ENCODE assay signal across 15 mouse cellular contexts in the genomic region with DNA sequence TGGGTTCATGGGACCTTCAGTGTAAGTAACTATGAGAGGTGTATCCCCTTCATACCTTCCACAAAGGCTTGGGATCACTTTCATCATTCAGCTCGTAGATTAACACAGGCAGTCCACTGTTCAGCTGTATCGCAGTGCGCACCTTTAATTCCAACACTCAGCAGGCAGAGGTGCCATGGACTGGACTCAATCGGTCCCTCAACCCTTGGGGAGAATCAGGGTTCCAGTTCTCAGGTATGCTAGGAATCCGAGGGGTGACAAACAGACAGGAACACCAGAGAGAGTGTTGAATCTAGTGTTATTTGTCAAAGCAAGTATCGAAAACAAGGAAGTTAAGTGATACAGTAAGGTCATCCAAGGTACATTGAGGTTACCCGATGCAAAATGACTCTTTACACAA.
"Had no signal": no experiment of that assay in that cellular context is flagged by ENCODE, and none has a peak within 500 bp of the region (broad histone marks: within the 10 kb centered on the region; RNA-seq: fewer than 3 reads in every experiment).

No protein-coding gene starts in this region.

- H3K27me3 ChIP-seq: neural tube, embryonic 15.5 days; stomach, embryonic 15.5 days had no signal

- H3K27ac ChIP-seq: neural tube, embryonic 15.5 days; stomach, embryonic 15.5 days; stomach, postnatal 0 days had no signal

- H3K4me2 ChIP-seq: neural tube, embryonic 15.5 days; stomach, embryonic 15.5 days had no signal

- H3K4me3 ChIP-seq: neural tube, embryonic 15.5 days; stomach, embryonic 15.5 days had no signal

- H3K9me3 ChIP-seq: neural tube, embryonic 15.5 days; stomach, embryonic 15.5 days had no signal

- DNase-seq: retina, postnatal 1 day; right cerebral cortex, adult 18-20 months; right cerebral cortex, postnatal 14 days; right cerebral cortex, postnatal 25 days; right cerebral cortex, postnatal 4 days; spleen, adult 18-20 months; thymus, adult 18-20 months; thymus, adult 2 months; thymus, postnatal 14 days; thymus, postnatal 25 days; thymus, postnatal 36 days; thymus, postnatal 4 days had no signal

- H3K9ac ChIP-seq: neural tube, embryonic 15.5 days; stomach, embryonic 15.5 days had no signal

- H3K4me1 ChIP-seq: neural tube, embryonic 15.5 days; stomach, embryonic 15.5 days had no signal
